Mouse (Mus musculus) cerebellum, adult 2 months (tissue): ENCODE data around the gene Mast4. TPM values are rescaled to one million over a fixed set of nuclear protein-coding genes. Genes with fewer than 3 reads are reported as not detected.

Source experiments
- DNase-seq, 2 experiments: peaks; one replicate each; pipeline ENCODE4 v3.0.0; 2021
- H3K27ac ChIP-seq: fragments of 200-500 bp; 2 replicates; pipeline ENCODE4 v1.5.1; 2012; ENCODE audit warnings: low read length, control low read depth, inconsistent platforms; ENCODE audit not compliant: insufficient read depth
- H3K27me3 ChIP-seq: fragments of 200-500 bp; 2 replicates; pipeline ENCODE4 v1.6.1; 2012; ENCODE audit warnings: inconsistent platforms, mild to moderate bottlenecking, low read length, moderate library complexity; ENCODE audit not compliant: control insufficient read depth, insufficient read depth
- H3K4me1 ChIP-seq: fragments of 200-500 bp; 2 replicates; pipeline ENCODE4 v1.6.1; 2011; ENCODE audit warnings: low read length; ENCODE audit not compliant: control insufficient read depth, insufficient read depth
- H3K4me3 ChIP-seq: fragments of 200-500 bp; replicated peaks from 2 replicates; pipeline ENCODE3; 2011; ENCODE audit warnings: mild to moderate bottlenecking, low read depth, low read length, control low read depth; ENCODE audit not compliant: insufficient read depth
- CTCF ChIP-seq: fragments of 200-500 bp; IDR thresholded peaks from 2 replicates; pipeline ENCODE4 v1.5.1; 2011; ENCODE audit warnings: low read depth, mild to moderate bottlenecking, control low read depth, low read length, moderate library complexity, borderline replicate concordance; ENCODE audit not compliant: insufficient read depth
- POLR2A ChIP-seq: fragments of 200-500 bp; IDR thresholded peaks from 2 replicates; pipeline ENCODE4 v1.6.1; 2011; ENCODE audit warnings: low read length, control low read depth, borderline replicate concordance; ENCODE audit not compliant: insufficient read depth
- WGBS: fragments of 180-500 bp; shearing (Covaris S2); methylation state at CpG from one replicate; pipeline ENCODE4 v1.1.7; 2018; 5-methylcytosine and 5-hydroxymethylcytosine counted together
- polyA plus RNA-seq: library from polyadenylated mRNA; depleted of rRNA; stranded (reverse); fragments of >200 nt; gene quantifications from 2 replicates; pipeline ENCODE4 v1.2.3, GENCODE M21; 2012

Mast4 gene
- polyA plus RNA-seq, 1 experiment: 21.2 TPM

GRCm38 (mm10) chr13:103344006-103344720, 9.9 kb upstream of the Mast4 start:
- DNase-seq: no peak
- WGBS: 55% methylated on average over 8 of the region's 8 CpGs
- H3K27ac ChIP-seq: no peak overlapping the region
- H3K27me3 ChIP-seq: no peaks in the 10 kb centered on the region
- no peak for TF ChIP-seq CTCF
- TF ChIP-seq POLR2A: no peak
- no peaks in the 10 kb centered on the region for H3K4me1 ChIP-seq
- H3K4me3 ChIP-seq: no peak overlapping the region

GRCm38 (mm10) chr13:103341031-103341430, 6.7 kb upstream of the Mast4 start:
- 91% methylated on average over 4 of the region's 4 CpGs for WGBS
- no peak for TF ChIP-seq POLR2A
- TF ChIP-seq CTCF: no peak
- H3K27me3 ChIP-seq: no peaks in the 10 kb centered on the region
- DNase-seq: no peak
- no peak overlapping the region for H3K27ac ChIP-seq
- no peak overlapping the region for H3K4me3 ChIP-seq
- no peaks in the 10 kb centered on the region for H3K4me1 ChIP-seq

GRCm38 (mm10) chr13:103338616-103339015, 4.3 kb upstream of the Mast4 start:
- Histone ChIP-seq H3K27ac (no peak overlapping the region), H3K4me1 (no peaks in the 10 kb centered on the region; the same call in 1 of the 2 replicates), H3K4me3 (no peak overlapping the region), H3K27me3 (no peaks in the 10 kb centered on the region; the same call in 1 of the 2 replicates)
- TF ChIP-seq CTCF (no peak), POLR2A (no peak)
- 85% methylated on average over 2 of the region's 2 CpGs for WGBS
- DNase-seq: no peak

GRCm38 (mm10) chr13:103336237-103336636, 1.9 kb upstream of the Mast4 start:
- no peak for DNase-seq
- no peak overlapping the region for H3K27ac ChIP-seq
- TF ChIP-seq POLR2A (no peak), CTCF (no peak)
- peaks cover 4% of the 10 kb centered on the region; the same call in 1 of the 2 replicates for H3K4me1 ChIP-seq
- WGBS: 61% methylated on average over 5 of the region's 5 CpGs
- H3K4me3 ChIP-seq: no peak overlapping the region
- no peaks in the 10 kb centered on the region; the same call in 1 of the 2 replicates for H3K27me3 ChIP-seq

GRCm38 (mm10) chr13:103334723-103335458, 594 bp upstream of the Mast4 start:
- peak overlapping the region; percentile 59 for H3K4me3 ChIP-seq
- TF ChIP-seq CTCF: no peak
- no peak for TF ChIP-seq POLR2A
- peaks cover 4% of the 10 kb centered on the region; the same call in 1 of the 2 replicates for H3K4me1 ChIP-seq
- H3K27ac ChIP-seq: no peak overlapping the region
- DNase-seq: peak; percentile 5 to 11
- no peaks in the 10 kb centered on the region; the same call in 1 of the 2 replicates for H3K27me3 ChIP-seq
- 3% methylated on average over 32 of the region's 32 CpGs for WGBS

- Histone ChIP-seq H3K27ac (no peak overlapping the region), H3K4me1 (peaks cover 4% of the 10 kb centered on the region; the same call in 1 of the 2 replicates), H3K4me3 (peak overlapping the region; percentile 59), H3K27me3 (no peaks in the 10 kb centered on the region; the same call in 1 of the 2 replicates)
- no peak for TF ChIP-seq CTCF
- no peak for TF ChIP-seq POLR2A
- peak in 1 of 2 experiments; percentile 5 for DNase-seq
- WGBS: under 1% methylated on average over 74 of the region's 74 CpGs
Measured at GRCm38 (mm10) chr13:103333601-103334391, 501 bp downstream of the Mast4 start.

GRCm38 (mm10) chr13:103333153-103333552, 1.1 kb downstream of the Mast4 start:
- Histone ChIP-seq H3K27ac (no peak overlapping the region), H3K27me3 (no peaks in the 10 kb centered on the region; the same call in 1 of the 2 replicates), H3K4me3 (no peak overlapping the region), H3K4me1 (peaks cover 4% of the 10 kb centered on the region; the same call in 1 of the 2 replicates)
- no peak for DNase-seq
- WGBS: 2% methylated on average over 17 of the region's 17 CpGs
- TF ChIP-seq POLR2A (no peak), CTCF (no peak)
